Mouse (Mus musculus): ENCODE data around the gene Rad51ap1.

The Rad51ap1 gene

DNA sequence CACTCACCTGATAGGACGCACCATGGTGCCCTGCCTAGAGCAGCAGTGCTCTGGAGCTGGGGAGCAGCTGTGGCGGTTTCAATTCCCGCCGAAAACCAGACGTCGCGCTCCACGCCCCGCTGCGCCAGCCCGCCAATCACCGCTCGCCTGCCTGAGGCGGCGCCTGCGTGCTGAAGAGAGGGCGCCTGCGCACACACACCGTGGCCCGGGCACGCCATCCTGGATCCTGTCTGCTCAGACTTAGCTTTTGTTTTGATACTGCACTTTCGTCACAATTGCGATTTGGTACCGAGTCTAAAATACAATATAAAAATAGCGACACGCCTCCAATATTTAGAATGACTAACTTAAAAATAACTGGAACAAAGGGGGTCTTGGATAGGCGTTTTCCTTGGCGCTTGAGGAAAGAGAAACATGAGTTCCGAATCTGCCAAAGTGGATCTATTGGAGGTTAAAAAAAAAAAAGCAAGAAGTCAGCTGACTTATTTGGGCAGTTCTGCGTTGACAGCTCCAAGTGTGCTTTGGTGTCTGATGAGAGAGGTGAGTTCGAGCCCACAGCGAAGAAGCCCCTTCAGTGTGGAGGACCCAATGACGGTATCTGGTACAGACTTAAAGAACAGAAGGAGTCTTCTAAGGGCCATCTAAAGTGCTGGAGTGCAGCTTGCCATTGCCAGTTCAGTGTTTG, at the start of gene Rad51ap1, which contains the start of gene D6Wsu163e:
Gene Rad51ap1, minus strand, starts transcription at position 101 of the 685 bp plus-strand sequence.
Gene D6Wsu163e, plus strand, starts transcription at position 476 of the 685 bp plus-strand sequence.
- DNase-seq: peak; percentile 93 to 94

DNA sequence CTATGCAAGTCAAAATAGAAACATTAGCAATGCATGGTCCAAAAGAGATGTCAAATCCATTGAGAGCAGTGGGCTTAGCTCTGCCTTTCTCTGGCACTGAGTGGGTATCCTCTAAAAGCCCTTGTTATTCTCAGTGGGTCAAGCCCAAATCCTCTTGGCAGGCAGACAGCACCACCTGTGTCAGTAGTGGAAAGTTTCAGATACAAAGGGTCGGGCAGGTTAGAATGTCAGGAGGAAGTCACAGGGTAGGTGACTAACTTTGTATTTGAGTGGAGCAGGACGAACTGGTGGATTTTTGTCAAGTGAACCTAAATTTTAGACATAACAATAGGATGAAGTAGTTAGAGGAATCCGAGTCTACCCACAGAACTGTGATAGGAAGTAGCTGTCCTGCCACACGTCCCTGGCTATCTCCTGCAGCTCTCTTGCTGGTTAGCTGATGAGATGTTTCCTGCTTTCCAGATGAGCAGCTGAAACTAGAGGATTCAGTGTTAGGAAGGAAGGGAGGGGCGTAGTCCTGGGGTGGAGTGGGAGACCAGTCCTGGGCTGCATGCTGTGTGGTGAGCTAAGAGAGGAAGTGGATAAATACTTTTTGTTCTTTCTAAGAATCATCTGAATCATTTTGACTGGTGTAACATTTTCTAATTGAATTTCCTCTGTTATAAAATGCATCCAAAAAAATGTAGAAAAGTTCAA, 42.3 kb upstream of the Rad51ap1 start:
- DNase-seq: no peak

DNA sequence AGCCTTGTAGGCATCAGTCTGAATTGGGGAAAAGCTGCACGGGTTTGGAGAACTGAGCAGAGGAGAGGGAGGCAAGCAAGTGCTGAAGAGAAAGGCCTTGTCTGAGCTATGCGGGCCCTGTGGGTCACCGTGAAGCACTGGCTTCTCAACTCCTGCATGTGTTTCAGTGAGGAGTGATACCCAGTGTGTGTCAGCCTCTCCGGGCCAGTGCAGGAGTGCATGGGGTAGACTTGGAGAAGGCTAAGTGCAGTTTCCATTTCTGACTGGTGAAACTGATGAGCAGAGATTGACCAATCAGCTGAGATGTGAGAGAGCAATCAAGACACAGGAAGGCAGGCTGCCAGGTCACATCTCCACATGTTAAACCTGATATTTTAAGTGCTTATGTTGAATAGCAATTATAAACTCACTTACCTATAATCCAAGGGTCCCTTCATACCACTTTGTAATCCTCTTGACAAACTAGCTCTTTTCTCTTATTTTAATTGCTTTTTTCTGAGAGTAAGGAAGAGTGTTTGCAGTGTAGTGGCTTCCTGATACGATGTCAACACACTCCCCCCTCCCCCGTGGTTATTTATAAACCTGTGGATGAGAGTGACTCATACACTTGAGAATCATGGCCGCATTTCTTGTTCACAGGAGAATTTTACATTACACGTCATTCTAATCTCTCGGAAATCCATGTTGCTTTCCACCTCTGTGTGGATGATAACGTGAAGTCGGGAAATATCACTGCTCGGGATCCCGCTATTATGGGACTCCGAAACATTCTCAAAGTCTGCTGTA, 27.0 kb upstream of the Rad51ap1 start:
- DNase-seq: no peak

DNA sequence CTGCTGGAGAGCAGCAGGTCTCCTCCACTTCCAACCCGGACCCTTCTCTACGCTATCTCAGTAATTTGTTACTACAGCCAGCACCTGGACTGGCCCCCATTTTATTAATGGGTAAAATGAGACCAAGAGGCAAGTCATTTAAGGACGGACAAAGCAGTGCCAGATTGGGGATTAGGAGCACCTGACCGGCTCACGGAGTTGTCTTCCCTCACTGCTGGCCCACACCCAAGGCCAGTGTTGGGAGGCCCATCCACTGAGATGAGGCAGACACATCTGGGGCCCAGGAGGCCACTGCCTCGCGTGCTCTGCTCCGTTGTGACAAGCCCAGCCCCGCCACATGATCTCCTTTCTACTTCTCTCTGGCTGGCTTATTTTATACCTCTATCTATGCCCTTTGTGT, 24.0 kb upstream of the Rad51ap1 start:
- DNase-seq: no peak

DNA sequence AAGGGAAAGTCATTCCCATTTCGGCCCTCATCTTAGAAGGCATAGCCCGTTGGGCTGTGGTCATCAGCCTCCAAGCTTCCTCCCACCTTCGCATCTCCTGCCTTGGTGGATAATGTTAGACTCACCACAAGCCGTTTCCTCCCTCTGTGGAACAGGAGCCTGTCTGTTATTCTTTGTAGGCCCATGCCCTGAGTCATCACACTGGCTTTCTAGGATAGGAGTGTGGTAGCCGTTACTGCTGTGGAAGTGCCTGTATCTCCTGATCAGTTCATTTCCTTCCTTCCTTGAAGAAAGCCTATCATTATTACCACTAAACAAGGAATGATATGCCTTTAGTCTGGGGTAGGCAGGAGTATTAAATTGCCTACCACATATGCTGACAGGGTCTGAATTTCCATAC, 23.3 kb upstream of the Rad51ap1 start:
- no peak for DNase-seq

DNA sequence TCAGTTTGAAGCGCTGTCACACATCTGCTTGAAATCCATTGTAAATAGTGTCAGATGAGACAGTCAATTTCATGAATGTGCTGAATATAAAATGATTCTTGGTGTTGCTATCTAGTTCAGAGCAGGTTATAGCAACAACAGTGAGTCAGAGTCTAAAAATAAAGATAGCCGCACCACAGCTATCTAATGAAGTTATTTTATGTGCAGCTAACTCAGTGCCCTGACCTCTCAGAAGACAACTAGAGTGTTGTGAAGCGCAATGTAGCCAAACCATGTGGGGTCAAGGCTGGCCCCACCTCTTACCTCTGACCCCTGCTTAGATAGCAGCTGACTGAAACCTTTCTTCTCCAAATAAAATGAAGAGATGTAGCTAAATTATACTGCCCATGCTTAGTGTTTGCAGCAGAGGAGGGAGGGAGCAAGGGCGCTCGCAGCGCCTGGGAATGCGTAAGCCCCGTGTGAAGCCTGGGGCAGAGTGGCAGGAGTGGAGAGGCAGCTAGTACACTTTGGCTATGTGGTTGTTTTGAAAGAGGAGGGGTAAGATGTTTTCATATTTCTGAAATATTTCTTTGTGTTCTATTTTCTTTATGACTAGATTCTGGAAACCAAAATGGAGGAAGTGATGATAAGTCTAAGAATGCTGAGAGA, 22.1 kb upstream of the Rad51ap1 start:
- no peak for DNase-seq

DNA sequence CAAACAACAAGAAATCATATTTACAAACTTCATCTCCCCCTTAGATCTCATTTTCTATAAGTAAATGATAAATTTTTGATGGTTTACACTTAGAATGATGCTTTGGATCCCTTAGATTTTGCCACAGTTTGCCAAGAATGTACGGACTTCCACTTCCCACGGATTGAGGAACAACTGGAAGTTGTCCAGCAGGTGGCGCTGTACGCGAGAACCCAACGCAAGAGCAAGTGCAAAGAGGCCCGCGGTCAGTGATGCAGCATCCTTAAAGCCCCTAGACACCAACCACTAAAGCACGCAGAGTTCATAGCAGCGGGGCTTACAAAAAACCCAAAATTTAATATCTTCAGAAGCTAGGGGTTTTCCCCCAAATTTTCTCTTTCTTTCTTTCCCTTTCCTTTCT, 16.3 kb upstream of the Rad51ap1 start:
- peak; percentile 75 to 76 for DNase-seq

DNA sequence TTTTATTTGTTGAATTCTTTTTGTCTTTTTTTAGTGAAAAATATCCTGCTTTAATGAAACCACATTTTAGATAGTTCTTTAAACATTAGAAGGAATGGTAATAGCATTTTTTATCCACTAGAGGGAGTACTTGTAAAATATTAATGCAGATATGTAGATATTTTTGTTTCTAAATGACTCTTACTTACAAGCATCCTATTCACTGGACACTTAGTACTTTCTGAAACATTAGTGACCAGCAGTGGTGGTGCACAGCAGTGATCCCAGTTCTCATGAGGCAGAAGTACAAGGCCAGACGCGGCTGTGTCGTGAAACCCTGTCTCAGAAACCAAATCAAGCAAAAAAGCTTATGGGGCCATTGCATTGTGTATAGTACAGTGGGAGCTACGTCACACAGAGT, 8.9 kb upstream of the Rad51ap1 start:
- DNase-seq: peak in 1 of 2 experiments; percentile 6

DNA sequence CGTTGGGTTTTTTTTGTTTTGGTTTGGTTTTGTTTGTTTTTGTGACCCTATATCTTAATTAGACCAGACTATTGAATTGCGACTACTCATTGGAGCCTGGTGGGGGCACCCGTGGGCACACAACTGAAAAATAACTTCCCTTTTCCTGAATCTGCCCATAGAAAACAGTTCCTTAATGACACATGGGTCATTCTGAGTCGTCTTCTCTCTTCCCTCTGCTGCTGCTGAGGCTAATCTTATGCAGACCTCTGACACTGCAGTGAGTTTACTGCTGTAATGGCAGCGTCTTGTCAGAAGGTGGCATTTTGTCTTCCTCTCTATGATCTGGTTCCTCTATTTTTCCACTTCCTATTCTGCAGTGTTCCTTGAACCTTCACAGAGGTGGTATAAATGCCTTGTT, 1.1 kb upstream of the Rad51ap1 start:
- DNase-seq: peak; percentile 49 to 53

DNA sequence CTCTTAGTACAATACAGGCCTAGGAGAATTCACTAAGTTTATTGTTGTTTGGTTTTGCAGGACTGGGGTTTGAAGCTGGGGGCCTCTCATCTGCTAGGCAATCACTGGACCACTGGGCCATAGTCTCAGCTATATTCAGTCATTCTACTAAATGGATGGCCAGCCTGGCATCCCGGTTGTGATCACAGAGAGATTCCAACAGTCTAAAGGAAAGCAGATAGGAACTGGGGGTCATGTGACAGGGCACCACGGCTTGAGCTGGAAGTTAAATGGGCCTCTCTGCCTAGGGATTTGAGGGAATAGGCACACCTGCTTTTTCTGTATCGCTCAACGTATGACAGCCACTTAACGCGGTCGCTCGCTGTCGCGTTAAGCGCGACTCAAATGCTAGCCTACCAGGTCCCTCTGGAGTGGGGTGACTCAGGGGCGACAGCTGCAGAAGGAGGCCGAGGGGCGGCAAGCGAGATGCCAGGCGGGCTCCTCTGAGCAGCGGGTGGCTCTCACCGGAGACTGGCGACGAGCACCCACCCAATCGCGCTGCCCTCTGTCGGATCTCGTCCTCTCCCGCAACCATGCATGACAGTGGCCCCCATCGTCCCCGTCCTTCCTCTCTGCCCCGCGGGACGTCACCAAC, 417 bp downstream of the Rad51ap1 start:
- DNase-seq: no peak

DNA sequence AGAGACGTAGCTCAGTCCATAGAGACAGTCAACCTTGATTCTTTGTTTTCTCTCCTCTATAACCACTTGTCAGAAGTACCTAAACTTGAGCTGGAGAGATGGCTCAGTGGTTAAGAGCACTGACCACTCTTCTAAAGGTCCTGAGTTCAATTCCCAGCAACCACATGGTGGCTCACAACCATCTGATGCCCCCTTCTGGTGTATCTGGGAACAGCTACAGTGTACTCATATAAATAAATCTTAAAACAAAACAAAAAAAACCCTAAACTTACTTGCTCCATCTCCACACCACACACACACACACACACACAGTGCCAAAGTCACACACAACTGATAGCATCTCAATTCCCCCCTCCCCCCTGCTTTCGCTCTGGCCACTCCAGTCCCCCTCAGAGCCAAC, 1.3 kb downstream of the Rad51ap1 start:
- peak in 1 of 2 experiments; percentile 5 for DNase-seq

DNA sequence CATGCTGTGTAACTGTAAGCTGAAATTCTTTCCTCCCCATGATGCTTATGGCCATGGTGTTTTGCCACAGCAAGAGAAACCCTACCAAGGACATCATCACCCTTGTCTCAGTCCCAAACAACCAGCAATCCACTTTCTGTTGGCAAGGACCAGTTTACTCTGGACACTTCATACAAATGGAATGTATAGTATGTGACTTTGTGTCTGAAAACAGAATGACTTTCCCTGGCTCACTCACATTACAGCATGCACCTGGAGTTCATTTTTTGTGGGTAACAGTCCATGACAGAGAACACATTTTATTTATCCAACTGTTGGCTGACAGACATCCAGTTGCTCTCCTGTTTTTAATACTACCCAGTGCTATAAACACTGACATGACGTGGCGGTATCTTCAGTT, 6.5 kb downstream of the Rad51ap1 start:
- no peak for DNase-seq

DNA sequence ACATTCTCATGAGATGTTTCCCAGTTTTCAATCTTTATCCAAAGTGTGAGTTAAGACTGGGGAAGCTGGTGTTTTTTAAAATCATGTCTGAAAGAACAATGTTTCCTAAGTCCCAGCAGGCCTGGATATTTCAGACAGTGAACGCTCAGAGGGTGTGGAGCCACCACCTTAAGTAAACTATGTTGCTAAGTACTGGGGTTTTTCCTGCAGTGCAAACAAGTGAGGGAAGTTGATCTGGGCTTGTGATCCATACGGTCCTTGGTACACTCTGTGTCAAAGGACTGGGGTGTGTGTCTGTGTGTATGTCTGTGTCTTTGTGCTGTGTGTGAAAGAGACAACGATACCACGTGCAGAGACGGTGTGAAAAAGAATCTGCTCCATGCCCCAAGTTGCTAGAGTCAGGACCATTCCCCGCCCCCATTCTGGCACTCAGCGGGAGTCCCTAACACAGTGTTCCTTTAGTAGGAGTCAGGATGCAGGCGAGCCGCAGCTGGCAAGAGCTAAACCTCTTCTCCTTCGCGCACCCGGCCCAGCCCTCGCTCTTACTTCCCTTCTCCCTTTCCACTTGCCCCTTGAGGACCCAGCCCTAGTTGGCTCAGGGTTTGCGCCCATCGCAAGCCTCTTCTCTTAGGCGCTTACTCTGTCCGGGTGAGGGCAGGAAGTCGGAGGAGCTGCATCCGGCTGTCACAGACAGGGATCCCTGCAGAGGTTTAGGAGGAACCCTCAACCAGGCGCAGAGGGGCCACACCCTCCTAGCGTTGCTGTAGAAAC, 18.1 kb downstream of the Rad51ap1 start, which contains the start of gene Dyrk4:
Gene Dyrk4, minus strand, starts transcription at position 729 of the 771 bp plus-strand sequence.
- no peak for DNase-seq

DNA sequence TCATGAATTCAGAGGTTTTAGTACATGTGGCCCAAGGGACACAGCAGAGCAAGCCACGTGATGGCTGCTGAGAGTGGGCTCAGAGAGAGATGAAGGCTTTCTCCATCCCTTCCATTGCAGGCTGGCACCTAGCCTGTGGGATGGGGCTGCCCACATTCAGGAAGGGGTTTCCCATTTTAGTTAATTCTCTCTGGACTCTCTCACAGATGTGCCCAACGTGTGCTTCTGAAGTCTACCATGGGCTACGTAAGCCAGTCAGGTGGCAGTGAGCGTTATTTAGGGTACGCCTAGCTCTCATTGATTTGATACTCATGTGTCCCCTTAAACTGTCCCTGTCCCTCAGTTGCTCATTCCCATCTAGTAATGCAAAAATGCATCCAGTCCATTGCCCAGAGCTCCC, 24.5 kb downstream of the Rad51ap1 start:
- no peak for DNase-seq

DNA sequence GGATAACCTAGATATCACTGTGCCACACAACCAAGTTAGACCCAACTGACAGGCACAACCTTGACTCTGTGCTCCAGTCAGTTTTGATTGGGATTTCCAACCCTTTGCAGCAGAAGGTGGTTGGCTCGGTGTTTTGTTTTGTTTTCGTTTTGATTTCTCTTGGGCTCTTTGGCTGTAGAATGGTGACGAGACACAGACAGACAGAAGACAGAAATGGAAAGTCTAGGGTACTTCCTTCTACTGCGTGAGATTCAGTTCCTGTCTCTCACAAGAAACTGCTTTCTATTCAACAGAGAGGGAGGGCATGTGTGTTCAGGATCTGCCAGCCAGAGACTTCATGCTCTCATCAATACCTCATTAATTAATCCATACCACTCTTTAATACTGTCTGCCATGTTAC, 28.7 kb downstream of the Rad51ap1 start:
- peak; percentile 4 to 5 for DNase-seq

DNA sequence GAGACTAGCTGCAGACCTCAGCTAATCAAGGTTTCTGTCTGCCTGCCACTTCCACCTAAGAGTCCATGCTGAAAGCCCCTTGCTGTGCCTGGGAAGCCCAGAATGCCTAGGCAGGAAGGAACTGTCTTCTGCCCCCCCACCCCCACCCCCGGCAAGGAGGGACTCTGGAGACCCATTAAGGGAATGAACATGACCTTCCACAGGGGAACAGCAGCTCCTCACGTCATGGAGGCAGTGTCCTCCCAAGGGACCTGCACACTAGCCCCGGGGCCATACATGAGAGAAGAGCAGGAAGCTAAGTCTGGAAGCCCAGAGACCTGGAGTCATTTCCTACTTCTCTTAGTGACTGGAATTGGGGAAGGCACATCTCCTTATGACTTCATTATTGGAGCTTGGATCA, 31.5 kb downstream of the Rad51ap1 start:
- DNase-seq: no peak

DNA sequence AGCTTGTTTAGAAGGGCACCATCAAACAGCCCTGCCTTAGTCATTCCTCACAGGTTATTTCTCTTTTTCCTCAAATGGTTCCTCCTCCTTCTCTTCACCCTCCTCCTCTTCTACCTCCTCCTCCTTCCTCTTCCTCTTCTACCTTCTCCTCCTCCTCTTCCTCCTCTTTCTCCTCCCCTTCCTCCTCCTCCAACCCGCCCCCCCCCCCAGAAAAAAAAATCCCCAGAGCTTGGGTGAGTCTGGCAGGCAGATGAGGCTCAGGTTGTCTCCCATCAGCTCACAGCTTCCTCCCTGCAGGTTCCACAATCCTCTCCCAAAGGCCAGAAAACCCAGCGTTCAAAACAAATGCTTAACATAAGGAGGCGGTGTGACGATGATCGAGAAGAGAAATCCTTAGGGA, 32.0 kb downstream of the Rad51ap1 start:
- no peak for DNase-seq

DNA sequence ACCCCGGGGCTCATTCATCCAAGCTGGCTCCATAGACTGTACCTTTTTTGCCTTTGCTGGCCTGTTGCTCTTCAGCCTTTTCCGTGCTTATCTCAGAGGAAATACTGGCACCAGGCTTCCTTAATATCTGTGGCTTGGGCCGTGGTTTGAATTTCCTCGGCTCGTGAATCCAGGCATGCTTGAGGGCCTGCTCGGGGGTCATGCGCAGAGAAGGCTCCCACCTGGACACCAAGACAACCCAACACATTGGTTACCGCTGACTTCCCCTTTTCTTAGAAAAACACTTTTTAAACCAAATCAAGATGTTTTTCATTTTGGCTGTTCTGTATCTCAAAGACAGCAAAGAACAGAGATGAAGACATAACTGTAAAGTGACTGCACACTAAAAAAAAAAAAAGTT, 62.3 kb downstream of the Rad51ap1 start:
- no peak for DNase-seq
